Mouse (Mus musculus) embryonic facial prominence, embryonic 10.5 days (tissue): ENCODE results near the gene Cyp1a1. TPM values are rescaled to one million over a fixed set of nuclear protein-coding genes. Genes with fewer than 3 reads are reported as not detected.

Experiments
- DNase-seq: peaks from one replicate; pipeline ENCODE4 v3.0.0-alpha.2; 2017; ENCODE audit warnings: low spot score
- H3K27ac ChIP-seq: fragments of 300-500 bp; sonication (generic); replicated peaks from 2 replicates; pipeline ENCODE4 v1.5.1; 2016; ENCODE audit warnings: mild to moderate bottlenecking
- H3K27me3 ChIP-seq: fragments of 300-500 bp; sonication (generic); replicated peaks from 2 replicates; pipeline ENCODE4 v1.6.1; 2016; ENCODE audit warnings: low read depth, mild to moderate bottlenecking; ENCODE audit not compliant: poor library complexity, severe bottlenecking
- H3K36me3 ChIP-seq: fragments of 300-500 bp; sonication (generic); replicated peaks from 2 replicates; pipeline ENCODE4 v1.6.1; 2016; ENCODE audit warnings: mild to moderate bottlenecking, moderate library complexity
- H3K4me1 ChIP-seq: fragments of 300-500 bp; sonication (generic); 2 replicates; pipeline ENCODE4 v1.6.1; 2016
- H3K4me3 ChIP-seq: fragments of 300-500 bp; sonication (generic); 2 replicates; pipeline ENCODE4 v1.5.1; 2016; ENCODE audit warnings: mild to moderate bottlenecking, moderate library complexity
- H3K9me3 ChIP-seq: fragments of 300-500 bp; sonication (generic); 2 replicates; pipeline ENCODE4 v1.6.1; 2016; ENCODE audit warnings: mild to moderate bottlenecking
- WGBS: fragments of 180-500 bp; shearing (Covaris S2); methylation state at CpG from one replicate; pipeline ENCODE4 v1.1.7; 2016; 5-methylcytosine and 5-hydroxymethylcytosine counted together
- polyA plus RNA-seq: library from polyadenylated mRNA; unstranded; fragments of >200 nt; fragmentation: Nextera tagmentation; extraction: Ambion mirVana; gene quantifications from 2 replicates; pipeline ENCODE4 v1.2.1, GENCODE M21; 2016

The Cyp1a1 gene
- polyA plus RNA-seq, 1 experiment from 2014 or later = 0.07 TPM

DNA sequence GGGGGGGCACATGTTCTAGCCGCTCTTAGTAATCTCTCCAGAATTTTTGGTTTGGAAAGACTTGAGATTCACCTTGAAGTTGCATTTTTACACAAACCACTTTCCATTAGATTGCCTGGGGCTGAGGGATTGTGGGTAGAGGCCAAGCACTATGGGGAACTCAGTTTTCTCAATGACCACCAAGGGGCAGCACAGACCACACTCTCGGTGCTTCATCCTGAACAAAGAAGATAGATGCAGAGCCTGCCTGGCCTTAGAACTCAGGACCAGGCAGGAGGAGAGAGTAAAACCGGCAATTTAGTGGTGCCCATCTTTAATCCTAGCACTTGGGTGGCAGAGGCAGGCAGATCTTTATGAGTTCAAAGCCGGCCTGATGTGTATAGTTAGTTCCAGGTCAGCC lies 28.0 kb upstream of the Cyp1a1 start:
- H3K27ac ChIP-seq = peak overlapping the region; percentile 48; the same call in 1 of the 2 replicates
- 26% methylated on average over 4 of the region's 4 CpGs for WGBS
- H3K4me1 ChIP-seq = peaks cover 8% of the 10 kb centered on the region
- H3K27me3 ChIP-seq = peaks cover 5% of the 10 kb centered on the region
- H3K9me3 ChIP-seq = no peaks in the 10 kb centered on the region
- no peak overlapping the region for H3K4me3 ChIP-seq
- peak; percentile 73 for DNase-seq
- no peaks in the 10 kb centered on the region for H3K36me3 ChIP-seq

DNA sequence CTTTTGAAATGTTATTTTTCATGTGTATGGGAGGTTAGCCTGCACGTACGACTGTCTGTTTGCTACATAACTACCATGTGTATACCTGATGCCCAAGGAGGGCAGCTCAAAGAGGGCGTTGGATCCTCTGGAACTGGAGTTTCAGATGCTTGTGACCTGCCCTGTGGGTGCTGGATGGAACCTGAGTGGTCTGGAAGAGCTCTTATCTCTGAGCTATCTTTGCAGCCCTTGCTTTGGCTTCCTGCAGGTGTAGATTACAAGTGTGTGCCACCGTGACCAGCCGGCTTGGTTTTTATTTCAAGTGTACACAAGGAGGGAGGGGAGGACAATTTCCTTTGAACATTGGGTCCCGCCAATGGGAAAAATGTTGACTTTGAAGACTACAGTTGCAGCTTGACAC lies 27.2 kb upstream of the Cyp1a1 start:
- 0 out of 2 replicates have a peak overlapping the region, but pooled peaks have one; percentile 48 for H3K27ac ChIP-seq
- H3K4me1 ChIP-seq = peaks cover 8% of the 10 kb centered on the region
- 80% methylated on average over 6 of the region's 6 CpGs for WGBS
- DNase-seq = no peak
- no peaks in the 10 kb centered on the region for H3K27me3 ChIP-seq
- H3K4me3 ChIP-seq = no peak overlapping the region
- H3K9me3 ChIP-seq = no peaks in the 10 kb centered on the region
- H3K36me3 ChIP-seq = no peaks in the 10 kb centered on the region

DNA sequence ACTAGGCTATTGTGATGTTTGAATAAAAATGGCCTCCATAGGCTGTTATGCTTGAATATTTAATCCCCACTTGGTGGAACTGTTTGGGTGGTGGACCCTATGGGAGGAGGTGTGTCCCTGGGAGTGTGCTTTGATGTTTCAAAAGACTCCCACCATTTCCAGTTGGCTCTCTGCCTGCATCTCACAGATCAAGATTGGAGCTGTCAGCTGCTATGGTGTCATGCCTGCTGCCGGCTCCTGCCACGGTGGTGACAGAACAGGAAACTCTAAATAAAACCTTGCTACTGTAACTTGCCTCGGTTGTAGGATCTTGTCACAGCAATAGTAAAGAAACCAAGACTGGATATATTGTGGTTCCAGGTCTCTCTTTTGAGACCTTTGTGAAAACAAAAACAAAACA lies 26.2 kb upstream of the Cyp1a1 start:
- no peaks in the 10 kb centered on the region for H3K36me3 ChIP-seq
- 85% methylated on average over 3 of the region's 3 CpGs for WGBS
- no peaks in the 10 kb centered on the region for H3K27me3 ChIP-seq
- no peak overlapping the region for H3K27ac ChIP-seq
- H3K9me3 ChIP-seq = no peaks in the 10 kb centered on the region
- H3K4me3 ChIP-seq = no peak overlapping the region
- H3K4me1 ChIP-seq = no peaks in the 10 kb centered on the region
- no peak for DNase-seq

- Histone ChIP-seq H3K27ac (no peak overlapping the region), H3K9me3 (no peaks in the 10 kb centered on the region), H3K4me1 (no peaks in the 10 kb centered on the region), H3K36me3 (no peaks in the 10 kb centered on the region), H3K4me3 (no peak overlapping the region), H3K27me3 (no peaks in the 10 kb centered on the region)
- no peak for DNase-seq
- 70% methylated on average over 7 of the region's 7 CpGs for WGBS
These were observed 23.1 kb upstream of the Cyp1a1 start for GRCm38 (mm10) chr9:57664616-57665015.

GRCm38 (mm10) chr9:57666536-57666935 lies 21.2 kb upstream of the Cyp1a1 start:
- DNase-seq = no peak
- WGBS = 86% methylated on average over 8 of the region's 8 CpGs
- Histone ChIP-seq H3K4me3 (no peak overlapping the region), H3K4me1 (no peaks in the 10 kb centered on the region), H3K27me3 (no peaks in the 10 kb centered on the region), H3K27ac (no peak overlapping the region), H3K9me3 (no peaks in the 10 kb centered on the region), H3K36me3 (no peaks in the 10 kb centered on the region)

DNA sequence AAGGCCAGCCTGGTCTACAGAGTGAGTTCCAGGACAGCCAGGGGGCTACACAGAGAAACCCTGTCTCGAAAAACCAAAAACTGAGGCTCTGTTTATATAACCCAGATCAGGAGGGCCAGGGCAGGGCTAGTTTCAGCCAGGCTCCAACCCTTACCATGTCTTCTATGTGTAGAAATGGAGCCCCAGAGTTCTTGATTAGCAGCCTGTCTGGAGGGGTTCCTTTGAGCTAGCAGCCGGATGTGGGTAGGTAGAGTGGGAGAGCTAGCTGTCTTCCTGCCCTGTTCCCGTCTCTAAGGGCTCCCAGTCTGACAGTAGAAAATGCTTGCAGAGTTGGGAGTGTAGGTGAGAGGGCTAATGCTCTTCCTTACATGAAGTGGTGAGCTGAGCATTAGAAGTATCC lies 20.6 kb upstream of the Cyp1a1 start:
- no peaks in the 10 kb centered on the region for H3K4me1 ChIP-seq
- no peak for DNase-seq

DNA sequence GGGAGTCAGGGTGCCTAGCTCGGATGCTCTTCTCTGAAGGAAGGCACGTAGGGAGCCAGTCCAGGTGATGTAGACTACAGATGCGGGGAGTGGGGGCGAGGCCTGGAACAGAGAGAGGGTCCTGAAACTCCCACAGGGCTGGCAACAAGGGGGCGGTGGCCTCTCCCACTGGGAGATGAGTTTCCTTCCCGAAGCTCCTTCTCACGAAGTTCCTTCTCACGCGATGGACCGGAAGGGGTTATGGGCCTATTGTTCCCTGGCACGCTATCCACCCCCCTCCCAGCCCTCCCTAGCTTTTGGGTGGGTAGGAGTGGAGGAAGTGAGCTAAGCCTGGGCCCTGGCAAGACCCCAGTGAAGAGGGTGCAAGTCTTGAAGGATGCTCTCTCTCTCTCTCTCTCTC lies 19.9 kb upstream of the Cyp1a1 start:
- WGBS = 63% methylated on average over 11 of the region's 11 CpGs
- no peak for DNase-seq
- no peaks in the 10 kb centered on the region for H3K36me3 ChIP-seq
- no peaks in the 10 kb centered on the region for H3K27me3 ChIP-seq
- H3K4me1 ChIP-seq = no peaks in the 10 kb centered on the region
- H3K4me3 ChIP-seq = no peak overlapping the region
- H3K27ac ChIP-seq = no peak overlapping the region
- H3K9me3 ChIP-seq = no peaks in the 10 kb centered on the region

More for the DNA sequence above, 20.6 kb upstream of the Cyp1a1 start:
- WGBS = 78% methylated on average over 3 of the region's 3 CpGs
- H3K27me3 ChIP-seq = no peaks in the 10 kb centered on the region
- no peaks in the 10 kb centered on the region for H3K36me3 ChIP-seq
- H3K4me3 ChIP-seq = no peak overlapping the region
- no peaks in the 10 kb centered on the region for H3K9me3 ChIP-seq
- H3K27ac ChIP-seq = no peak overlapping the region

DNA sequence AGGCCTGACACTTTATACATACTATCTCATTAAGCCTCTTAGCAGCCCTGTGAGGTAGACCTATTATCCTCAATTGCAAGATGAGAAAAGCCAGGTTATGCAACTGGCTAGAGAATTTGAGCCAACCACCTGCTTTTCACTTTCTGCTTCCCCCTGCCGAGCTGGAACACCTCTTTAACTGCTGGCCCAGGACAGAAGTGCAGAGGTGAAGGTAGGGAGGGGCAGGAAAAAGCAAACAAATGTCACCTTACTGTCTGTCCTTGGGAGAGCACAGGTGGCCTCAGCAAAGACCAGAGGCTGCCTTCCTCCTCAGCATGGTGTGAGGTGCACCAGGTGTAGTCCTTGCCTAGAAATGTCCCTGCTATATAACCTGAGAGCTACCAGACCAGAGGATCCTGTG lies 19.5 kb upstream of the Cyp1a1 start:
- Histone ChIP-seq H3K36me3 (no peaks in the 10 kb centered on the region), H3K27ac (no peak overlapping the region), H3K4me1 (no peaks in the 10 kb centered on the region), H3K9me3 (no peaks in the 10 kb centered on the region), H3K27me3 (no peaks in the 10 kb centered on the region), H3K4me3 (no peak overlapping the region)
- no peak for DNase-seq
- WGBS = 43% methylated on average over 1 of the region's 1 CpGs

DNA sequence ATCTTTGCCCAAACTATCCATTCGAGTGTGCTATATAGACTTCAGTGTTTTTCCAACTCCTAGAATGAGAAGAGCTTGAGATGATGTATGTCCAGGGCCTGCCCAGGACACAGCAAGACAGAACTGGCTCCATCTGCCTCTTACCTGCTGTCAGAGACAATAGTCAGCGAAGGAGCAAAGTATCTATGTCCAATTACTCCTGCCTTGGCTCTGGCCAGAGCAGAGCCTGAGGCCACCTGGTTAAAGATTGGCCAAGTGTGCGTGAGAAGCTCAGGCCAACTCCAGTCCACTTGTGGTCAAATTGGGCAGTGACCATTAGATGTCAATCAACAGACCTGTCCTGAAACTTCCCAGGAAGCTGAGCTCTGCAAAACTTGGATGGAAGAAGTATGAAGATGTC lies 18.2 kb upstream of the Cyp1a1 start:
- H3K36me3 ChIP-seq = no peaks in the 10 kb centered on the region
- H3K9me3 ChIP-seq = no peaks in the 10 kb centered on the region
- no peaks in the 10 kb centered on the region for H3K27me3 ChIP-seq
- H3K4me1 ChIP-seq = no peaks in the 10 kb centered on the region
- DNase-seq = no peak
- no peak overlapping the region for H3K4me3 ChIP-seq
- 82% methylated on average over 3 of the region's 3 CpGs for WGBS
- H3K27ac ChIP-seq = no peak overlapping the region

- 90% methylated on average over 4 of the region's 4 CpGs for WGBS
- Histone ChIP-seq H3K4me3 (no peak overlapping the region), H3K27ac (no peak overlapping the region), H3K27me3 (no peaks in the 10 kb centered on the region), H3K4me1 (no peaks in the 10 kb centered on the region), H3K36me3 (no peaks in the 10 kb centered on the region), H3K9me3 (no peaks in the 10 kb centered on the region)
- no peak for DNase-seq
These were observed 16.7 kb upstream of the Cyp1a1 start for GRCm38 (mm10) chr9:57671037-57671436.

DNA sequence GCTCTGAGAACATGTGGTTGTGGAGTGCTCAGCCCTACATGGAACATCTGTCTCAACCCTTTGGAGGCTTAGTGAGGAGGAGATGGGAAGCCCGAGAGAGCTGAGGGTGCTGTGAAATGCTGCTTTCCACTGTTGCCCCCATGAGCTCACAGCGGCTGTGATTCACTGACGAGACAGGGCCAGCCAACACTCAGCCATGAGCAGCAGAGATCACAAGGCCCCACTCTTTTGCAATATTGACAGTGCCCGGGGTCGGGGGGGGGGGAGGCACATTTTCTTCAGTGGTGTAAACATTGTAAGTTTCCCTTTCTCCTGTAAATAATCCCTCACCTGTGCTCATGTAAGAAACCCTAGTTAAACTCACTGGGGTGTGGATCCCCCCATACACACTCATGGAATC lies 16.2 kb upstream of the Cyp1a1 start:
- no peaks in the 10 kb centered on the region for H3K27me3 ChIP-seq
- H3K27ac ChIP-seq = no peak overlapping the region
- no peak overlapping the region for H3K4me3 ChIP-seq
- no peak for DNase-seq
- no peaks in the 10 kb centered on the region for H3K9me3 ChIP-seq
- no peaks in the 10 kb centered on the region for H3K4me1 ChIP-seq
- H3K36me3 ChIP-seq = no peaks in the 10 kb centered on the region
- 82% methylated on average over 5 of the region's 5 CpGs for WGBS

DNA sequence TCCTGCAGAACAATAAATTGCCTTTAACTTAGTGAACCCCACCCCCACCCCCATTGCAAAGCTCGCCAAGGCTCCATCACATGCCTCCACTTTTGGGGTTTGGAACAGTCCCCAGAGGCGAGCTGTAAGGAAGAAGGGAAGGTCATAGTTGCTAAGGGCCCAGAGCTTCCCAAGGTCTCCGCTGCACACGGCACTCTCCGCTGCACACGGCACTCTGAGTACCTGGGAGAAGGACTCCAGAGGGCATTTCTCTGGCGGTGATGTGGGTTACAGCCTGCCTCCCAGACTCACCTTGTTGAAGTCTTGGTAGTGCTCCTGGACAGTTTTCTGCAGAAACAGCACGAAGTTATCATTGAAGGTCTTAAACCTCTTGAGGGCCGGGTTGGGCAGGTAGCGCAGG lies 6.3 kb upstream of the Cyp1a1 start:
- Histone ChIP-seq H3K27ac (no peak overlapping the region), H3K36me3 (no peaks in the 10 kb centered on the region), H3K4me3 (no peak overlapping the region), H3K9me3 (no peaks in the 10 kb centered on the region), H3K27me3 (no peaks in the 10 kb centered on the region), H3K4me1 (no peaks in the 10 kb centered on the region)
- WGBS = 86% methylated on average over 10 of the region's 10 CpGs
- DNase-seq = no peak

GRCm38 (mm10) chr9:57683520-57683919 lies 4.2 kb upstream of the Cyp1a1 start, which contains the start of gene Cyp1a2:
TSS of gene Cyp1a2 (minus strand) at chr9:57683703.
- Histone ChIP-seq H3K27ac (no peak within 1 kb of the TSS), H3K36me3 (no peaks in the 10 kb centered on the region), H3K9me3 (no peaks in the 10 kb centered on the region), H3K4me3 (no peak within 1 kb of the TSS), H3K27me3 (no peaks in the 10 kb centered on the region), H3K4me1 (no peaks in the 10 kb centered on the region)
- no peak for DNase-seq
- WGBS = 85% methylated on average over 5 of the region's 5 CpGs

- H3K27me3 ChIP-seq = no peaks in the 10 kb centered on the region
These were observed 1.7 kb upstream of the Cyp1a1 start for GRCm38 (mm10) chr9:57686011-57686410.

More at GRCm38 (mm10) chr9:57686011-57686410, 1.7 kb upstream of the Cyp1a1 start:
- H3K4me3 ChIP-seq = no peak overlapping the region
- H3K36me3 ChIP-seq = no peaks in the 10 kb centered on the region
- WGBS = 87% methylated on average over 5 of the region's 5 CpGs
- no peak overlapping the region for H3K27ac ChIP-seq
- H3K9me3 ChIP-seq = no peaks in the 10 kb centered on the region
- no peaks in the 10 kb centered on the region for H3K4me1 ChIP-seq
- DNase-seq = no peak
